Mouse (Mus musculus) embryonic facial prominence, embryonic 11.5 days (tissue): Measurements from ENCODE around the gene Peli1. TPM values are rescaled to one million over a fixed set of nuclear protein-coding genes. Genes with fewer than 3 reads are reported as not detected.

Experiments used
- ATAC-seq: fragments of 200-750 bp; cut with Nextera tagmentation; replicated peaks from 2 replicates; pipeline ENCODE4 v1.8.0; 2017; ENCODE audit warnings: low read depth; ENCODE audit not compliant: insufficient number of reproducible peaks, low FRiP score, low TSS enrichment
- DNase-seq: peaks from one replicate; pipeline ENCODE4 v3.0.0-alpha.2; 2015; ENCODE audit warnings: low spot score
- H3K27ac ChIP-seq: fragments of 300-500 bp; sonication (generic); replicated peaks from 2 replicates; pipeline ENCODE4 v1.5.1; 2014; ENCODE audit warnings: mild to moderate bottlenecking, low read depth, low read length, control low read depth
- H3K27me3 ChIP-seq: fragments of 300-500 bp; sonication (generic); 2 replicates; pipeline ENCODE4 v1.6.1; 2014; ENCODE audit warnings: mild to moderate bottlenecking, low read length, moderate library complexity, mixed read lengths; ENCODE audit not compliant: control insufficient read depth, insufficient read depth
- H3K36me3 ChIP-seq: fragments of 300-500 bp; sonication (generic); replicated peaks from 2 replicates; pipeline ENCODE4 v1.6.1; 2014; ENCODE audit warnings: low read depth, mild to moderate bottlenecking, low read length, moderate library complexity, mixed read lengths; ENCODE audit not compliant: control insufficient read depth, insufficient read depth
- H3K4me1 ChIP-seq: fragments of 300-500 bp; sonication (generic); 2 replicates; pipeline ENCODE4 v1.6.1; 2014; ENCODE audit warnings: low read length, mixed read lengths; ENCODE audit not compliant: control insufficient read depth, insufficient read depth
- H3K4me2 ChIP-seq: fragments of 300-500 bp; sonication (generic); 2 replicates; pipeline ENCODE4 v1.6.1; 2014; ENCODE audit warnings: low read depth, mild to moderate bottlenecking, control low read depth, low read length, moderate library complexity
- H3K4me3 ChIP-seq: fragments of 300-500 bp; sonication (generic); 2 replicates; pipeline ENCODE4 v1.5.1; 2014; ENCODE audit warnings: low read depth, low read length, control low read depth
- H3K9ac ChIP-seq: fragments of 300-500 bp; sonication (generic); replicated peaks from 2 replicates; pipeline ENCODE4 v1.6.1; 2014; ENCODE audit warnings: mild to moderate bottlenecking, control low read depth, low read length
- H3K9me3 ChIP-seq: fragments of 300-500 bp; sonication (generic); replicated peaks from 2 replicates; pipeline ENCODE4 v1.6.1; 2016; ENCODE audit warnings: mild to moderate bottlenecking, low read length, inconsistent platforms, mixed read lengths; ENCODE audit not compliant: control insufficient read depth
- WGBS: fragments of 180-500 bp; shearing (Covaris S2); extraction: QIAGEN DNeasy Blood & Tissue Kit; methylation state at CpG from one replicate; pipeline ENCODE4 v1.1.7; 2014; 5-methylcytosine and 5-hydroxymethylcytosine counted together
- polyA plus RNA-seq: library from polyadenylated mRNA; unstranded; fragments of >200 nt; fragmentation: Nextera tagmentation; extraction: Ambion mirVana; gene quantifications from 2 replicates; pipeline ENCODE4 v1.2.1, GENCODE M21; 2014

The Peli1 gene
- polyA plus RNA-seq = 81.2 and 86.9 TPM in 2 replicates

DNA sequence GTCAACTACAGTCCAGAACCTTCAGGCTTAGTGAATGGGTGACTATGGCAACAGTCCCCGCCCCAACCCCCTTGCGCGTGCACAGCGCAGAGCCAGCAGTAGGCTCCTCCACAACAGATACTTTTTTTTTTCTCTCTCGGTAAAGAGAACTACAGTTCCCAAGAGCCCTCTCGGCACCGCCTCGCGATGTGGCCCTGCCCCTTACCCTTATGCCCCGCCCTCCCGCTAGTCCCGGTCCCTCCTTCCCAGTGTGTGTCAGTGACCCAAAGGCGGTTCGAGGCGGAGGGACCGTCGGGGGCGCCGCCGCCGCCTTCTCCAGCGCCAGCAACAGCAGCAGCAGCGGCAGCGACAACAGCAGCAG is at the start of gene Peli1:
Gene Peli1, plus strand, starts transcription at position 225 of the 361 bp plus-strand sequence.
- Histone ChIP-seq H3K4me2 (peak within 1 kb of the TSS; percentile 41), H3K9me3 (no peaks in the 10 kb centered on the region), H3K9ac (peak within 1 kb of the TSS; percentile 99), H3K4me1 (no peaks in the 10 kb centered on the region), H3K36me3 (no peaks in the 10 kb centered on the region), H3K27ac (peak within 1 kb of the TSS; percentile 100), H3K27me3 (no peaks in the 10 kb centered on the region), H3K4me3 (peak within 1 kb of the TSS; percentile 93)
- DNase-seq (peak; percentile 97), ATAC-seq (peak; percentile 100)
- WGBS = 0% methylated on average over 24 of the region's 24 CpGs

DNA sequence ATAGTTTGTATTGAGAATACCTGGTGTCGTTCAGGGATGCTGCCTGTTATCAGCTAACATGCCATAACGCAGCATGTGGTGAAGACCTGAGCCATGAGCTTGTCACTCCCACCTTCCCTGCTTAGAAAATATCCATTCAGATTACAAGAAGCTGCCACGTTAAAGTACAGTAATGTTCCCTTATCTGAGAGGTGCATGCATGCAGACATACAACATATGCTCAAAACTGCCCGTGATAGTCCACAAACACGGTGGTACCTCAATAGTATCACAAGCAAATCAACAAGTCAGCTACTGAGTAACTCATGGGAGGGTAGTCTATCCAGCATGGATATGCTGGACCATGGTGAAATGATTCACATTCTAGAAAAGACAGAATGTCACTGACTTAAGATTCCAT is 48.5 kb upstream of the Peli1 start:
- no peak overlapping the region for H3K27ac ChIP-seq
- 91% methylated on average over 5 of the region's 5 CpGs for WGBS
- no peaks in the 10 kb centered on the region for H3K36me3 ChIP-seq
- no peak overlapping the region for H3K4me3 ChIP-seq
- H3K4me2 ChIP-seq = no peak overlapping the region
- ATAC-seq (no peak), DNase-seq (no peak)
- H3K9me3 ChIP-seq = no peaks in the 10 kb centered on the region
- no peak overlapping the region for H3K9ac ChIP-seq
- H3K4me1 ChIP-seq = no peaks in the 10 kb centered on the region
- no peaks in the 10 kb centered on the region for H3K27me3 ChIP-seq

DNA sequence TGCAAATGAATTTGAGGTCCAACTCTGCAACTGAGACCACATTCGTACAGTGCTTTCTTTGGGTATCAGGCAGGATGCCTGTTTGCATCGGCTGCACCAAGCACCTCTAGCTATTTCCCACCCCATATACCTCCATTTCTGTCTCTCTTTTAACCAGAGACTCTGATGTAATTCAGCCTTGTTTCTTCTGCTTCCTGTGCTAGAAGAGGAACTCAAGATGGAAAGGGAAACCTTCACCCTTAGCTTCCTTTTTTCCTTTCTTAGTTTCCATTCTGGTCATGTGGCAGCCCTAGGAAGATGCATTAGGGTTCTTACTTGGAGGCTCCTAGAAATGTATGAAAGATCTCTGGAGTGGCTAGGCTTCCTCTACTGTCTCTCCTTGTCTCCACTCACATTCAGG is 44.9 kb upstream of the Peli1 start:
- Histone ChIP-seq H3K4me3 (no peak overlapping the region), H3K9ac (no peak overlapping the region), H3K27me3 (no peaks in the 10 kb centered on the region), H3K4me1 (no peaks in the 10 kb centered on the region), H3K36me3 (no peaks in the 10 kb centered on the region), H3K9me3 (no peaks in the 10 kb centered on the region), H3K27ac (no peak overlapping the region), H3K4me2 (no peak overlapping the region)
- WGBS = 77% methylated on average over 2 of the region's 2 CpGs
- DNase-seq (no peak), ATAC-seq (no peak)

DNA sequence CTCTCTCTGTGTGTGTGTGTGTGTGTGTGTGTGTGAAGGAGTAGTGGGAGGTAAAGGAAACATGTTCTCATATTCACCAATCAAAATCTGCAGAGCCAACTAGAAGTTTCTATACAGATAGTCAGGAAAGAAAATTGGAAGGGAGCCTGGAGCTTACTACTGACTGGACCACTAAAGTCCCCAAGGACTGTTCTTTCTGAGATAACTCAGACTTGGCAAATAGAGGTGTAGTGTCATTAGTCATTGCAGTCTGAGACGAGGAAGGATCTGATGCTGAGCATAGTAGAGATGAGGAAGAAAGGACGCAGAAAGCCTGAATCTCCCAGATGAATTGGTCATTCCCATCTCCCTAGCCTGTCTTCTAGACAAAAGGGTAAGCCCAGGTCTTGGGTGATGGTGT is 43.2 kb upstream of the Peli1 start:
- no peak overlapping the region for H3K4me3 ChIP-seq
- WGBS = 75% methylated on average over 2 of the region's 2 CpGs

DNA sequence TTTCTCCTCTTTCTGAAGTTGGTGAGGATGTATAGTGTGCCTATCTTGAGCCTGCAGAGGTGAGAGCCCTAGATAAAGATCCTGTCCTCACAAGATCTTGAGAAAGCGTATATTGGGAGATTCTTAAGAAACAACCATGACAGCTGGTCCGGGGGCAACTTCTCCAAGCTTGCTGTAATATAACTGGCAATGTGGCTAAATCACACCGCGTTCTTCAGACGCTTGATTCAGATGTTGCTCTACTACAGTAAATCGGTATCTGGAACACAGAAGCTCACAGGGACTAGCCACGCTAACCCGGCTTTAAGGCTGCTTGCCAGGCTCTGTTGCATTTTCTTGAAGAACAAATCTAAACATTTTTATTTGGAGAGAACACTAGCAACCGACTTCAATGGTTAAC is 39.4 kb upstream of the Peli1 start:
- 86% methylated on average over 9 of the region's 9 CpGs for whole genome bisulfite sequencing
- H3K4me1 ChIP-seq = no peaks in the 10 kb centered on the region
- H3K4me2 ChIP-seq = no peak overlapping the region
- no peaks in the 10 kb centered on the region for H3K9me3 ChIP-seq
- H3K4me3 ChIP-seq = no peak overlapping the region
- H3K27me3 ChIP-seq = no peaks in the 10 kb centered on the region
- DNase-seq (no peak), ATAC-seq (no peak)
- H3K9ac ChIP-seq = no peak overlapping the region
- H3K36me3 ChIP-seq = no peaks in the 10 kb centered on the region
- no peak overlapping the region for H3K27ac ChIP-seq

More for the DNA sequence above, 43.2 kb upstream of the Peli1 start:
- H3K9ac ChIP-seq = no peak overlapping the region
- no peak for DNase-seq
- H3K27ac ChIP-seq = no peak overlapping the region
- no peaks in the 10 kb centered on the region for H3K27me3 ChIP-seq
- no peak for ATAC-seq
- no peaks in the 10 kb centered on the region for H3K4me1 ChIP-seq
- H3K9me3 ChIP-seq = no peaks in the 10 kb centered on the region
- H3K36me3 ChIP-seq = no peaks in the 10 kb centered on the region
- no peak overlapping the region for H3K4me2 ChIP-seq

DNA sequence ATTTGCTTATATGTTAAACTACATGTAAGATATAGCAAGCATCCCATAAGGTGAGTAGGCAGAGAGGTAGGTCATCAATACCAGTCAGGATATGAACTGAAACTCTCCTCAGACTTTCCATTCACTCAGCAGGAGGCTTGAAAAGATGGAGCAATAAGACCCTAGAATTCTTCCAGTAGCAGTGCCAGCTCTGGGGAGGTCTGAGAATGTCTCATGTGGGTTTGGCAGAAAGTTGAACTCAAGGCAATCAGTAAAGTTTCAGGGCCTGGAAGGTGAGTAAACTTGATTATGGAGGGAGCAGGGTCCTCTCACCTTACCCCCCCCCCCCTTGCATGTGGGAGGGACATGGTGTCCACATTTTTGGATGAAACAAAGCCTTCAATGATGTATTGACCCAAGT is 36.5 kb upstream of the Peli1 start:
- no peaks in the 10 kb centered on the region for H3K4me1 ChIP-seq

DNA sequence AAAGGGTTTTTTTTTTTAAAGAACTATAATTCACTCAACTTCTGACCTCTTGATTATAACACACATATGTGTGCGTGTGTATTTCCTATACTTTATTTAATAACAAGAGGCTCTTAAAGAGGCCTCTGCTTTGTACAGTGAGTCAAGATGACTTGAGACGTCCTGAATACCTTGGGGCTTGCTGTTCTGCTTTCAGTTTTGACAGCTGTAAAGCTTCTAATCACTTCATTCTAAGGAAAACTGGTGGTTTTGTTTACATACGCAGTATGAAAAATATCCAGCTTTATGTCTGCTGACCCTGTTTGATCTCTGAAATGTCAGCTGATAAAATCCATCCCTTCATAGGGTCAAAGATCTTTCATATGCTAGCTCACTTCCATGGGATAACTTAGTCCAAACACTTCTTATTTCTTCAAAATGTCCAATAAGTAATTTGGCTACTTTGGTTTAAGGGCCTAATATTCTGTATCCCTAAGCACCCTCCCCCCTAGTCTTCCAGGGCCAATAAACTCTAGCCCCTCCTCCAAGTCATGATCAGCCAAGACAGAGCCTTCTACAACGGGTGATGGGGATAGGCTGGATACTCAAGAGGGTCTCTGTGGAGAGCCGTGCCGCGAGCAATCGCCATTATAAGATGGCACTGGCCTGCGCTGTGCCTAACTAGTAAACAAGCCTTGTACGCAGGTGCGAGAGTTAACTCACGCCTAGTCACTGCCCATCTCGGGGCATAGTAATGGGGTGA is 34.8 kb upstream of the Peli1 start:
- H3K36me3 ChIP-seq = no peaks in the 10 kb centered on the region
- no peaks in the 10 kb centered on the region for H3K27me3 ChIP-seq
- 85% methylated on average over 13 of the region's 13 CpGs for WGBS
- ATAC-seq (no peak), DNase-seq (no peak)
- no peak overlapping the region for H3K9ac ChIP-seq
- H3K27ac ChIP-seq = no peak overlapping the region
- H3K4me1 ChIP-seq = no peaks in the 10 kb centered on the region
- H3K4me3 ChIP-seq = no peak overlapping the region
- H3K9me3 ChIP-seq = no peaks in the 10 kb centered on the region
- no peak overlapping the region for H3K4me2 ChIP-seq

More for the DNA sequence above, 36.5 kb upstream of the Peli1 start:
- no peak for DNase-seq
- no peak overlapping the region for H3K9ac ChIP-seq
- no peak overlapping the region for H3K27ac ChIP-seq
- no peaks in the 10 kb centered on the region for H3K36me3 ChIP-seq
- H3K4me3 ChIP-seq = no peak overlapping the region
- H3K9me3 ChIP-seq = no peaks in the 10 kb centered on the region
- no peaks in the 10 kb centered on the region for H3K27me3 ChIP-seq
- no peak for ATAC-seq
- no peak overlapping the region for H3K4me2 ChIP-seq

DNA sequence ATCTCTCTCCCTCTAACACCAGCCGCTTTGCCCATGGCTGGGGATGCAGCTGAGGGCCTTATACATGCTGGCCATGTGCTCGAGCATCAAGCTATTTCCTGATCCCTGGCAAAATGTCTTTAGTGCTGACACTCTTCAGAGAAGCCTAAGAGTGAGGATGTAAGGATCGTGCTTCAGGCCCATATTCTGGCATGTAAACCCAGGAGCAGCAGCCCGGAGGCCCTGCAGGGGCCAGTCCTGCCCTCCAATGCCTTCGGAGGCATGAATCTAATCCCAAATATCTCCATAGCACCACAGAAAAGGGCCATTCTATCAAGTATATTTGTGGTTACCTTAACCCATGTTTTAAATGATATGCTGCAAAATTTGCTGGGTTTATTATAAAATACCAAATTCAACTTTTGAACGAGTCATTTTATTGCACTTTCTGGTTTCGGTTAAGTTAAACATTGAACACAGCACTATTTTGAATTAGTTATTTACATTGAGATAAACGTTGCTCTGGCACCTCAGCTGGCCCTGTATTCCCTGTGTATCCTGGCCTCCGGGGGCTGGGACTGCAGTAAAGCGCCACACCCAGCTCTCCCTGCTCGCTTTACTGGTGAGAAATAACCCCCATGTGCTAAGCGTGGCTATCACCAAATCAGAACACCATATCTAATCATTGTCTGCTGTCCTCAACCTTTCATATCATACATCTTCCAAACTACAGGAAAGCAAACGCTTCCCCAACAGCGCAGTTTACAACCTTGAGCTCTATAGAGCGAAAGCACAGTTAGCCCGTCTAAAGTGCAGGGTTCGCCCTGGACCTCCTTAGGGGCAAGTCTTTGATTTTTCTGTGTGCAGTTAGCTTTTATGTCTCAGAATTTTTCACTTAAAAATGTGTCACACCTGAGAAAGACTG is 33.3 kb upstream of the Peli1 start:
- Histone ChIP-seq H3K9me3 (no peaks in the 10 kb centered on the region), H3K27me3 (no peaks in the 10 kb centered on the region), H3K36me3 (no peaks in the 10 kb centered on the region), H3K4me2 (no peak overlapping the region), H3K27ac (no peak overlapping the region), H3K9ac (no peak overlapping the region), H3K4me1 (no peaks in the 10 kb centered on the region), H3K4me3 (no peak overlapping the region)
- ATAC-seq (no peak), DNase-seq (no peak)
- WGBS = 79% methylated on average over 17 of the region's 17 CpGs
